Mouse (Mus musculus): ENCODE data around the gene Gabbr2.

Gabbr2 gene

GRCm38 (mm10) chr4:46991016-46991958 lies at the start of gene Gabbr2:
Gene Gabbr2, minus strand, starts transcription at chr4:46991873.
- DNase-seq, result peak; percentile 91 to 92

DNA sequence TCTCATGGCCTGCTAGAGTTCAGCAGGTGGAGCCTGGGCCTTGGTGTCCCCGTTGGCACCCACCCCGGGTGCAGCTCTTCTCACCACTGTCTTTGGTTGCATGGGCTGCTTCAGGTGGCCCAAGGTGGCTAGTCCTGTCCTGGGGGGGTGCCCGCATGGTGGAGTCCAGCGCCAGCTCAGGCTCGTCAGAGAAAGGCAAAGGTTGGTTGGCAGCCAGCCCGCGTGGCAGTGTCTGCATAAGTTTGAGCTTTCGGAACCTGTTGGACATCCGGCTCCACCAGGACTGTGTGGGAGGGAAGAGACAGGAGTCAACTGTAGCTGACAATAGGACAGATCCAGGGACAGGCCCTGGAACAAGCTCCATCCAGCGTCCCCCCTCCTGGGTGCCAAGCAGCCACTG lies 47.9 kb upstream of the Gabbr2 start:
- no peak for DNase-seq

DNA sequence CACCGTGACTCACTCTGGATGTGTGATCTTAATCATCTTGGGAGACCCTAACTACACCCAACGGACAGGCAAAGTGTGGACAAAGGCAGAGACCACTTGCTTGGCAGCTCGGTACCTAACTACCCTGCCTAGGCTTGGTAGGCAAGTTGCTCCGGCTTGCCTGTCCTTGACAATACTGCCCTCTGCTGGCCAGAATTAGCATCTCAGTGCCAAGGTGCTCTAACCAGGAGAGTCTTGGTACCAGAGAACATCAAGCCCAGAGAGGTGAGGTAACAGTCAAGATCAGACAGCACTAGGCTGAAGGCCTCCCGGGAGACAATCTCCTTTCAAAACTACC lies 45.6 kb upstream of the Gabbr2 start:
- peak; percentile 92 to 96 for DNase-seq

- DNase-seq, result peak; percentile 68 to 76
Observed at GRCm38 (mm10) chr4:47036486-47037320, 45.0 kb upstream of the Gabbr2 start.

DNA sequence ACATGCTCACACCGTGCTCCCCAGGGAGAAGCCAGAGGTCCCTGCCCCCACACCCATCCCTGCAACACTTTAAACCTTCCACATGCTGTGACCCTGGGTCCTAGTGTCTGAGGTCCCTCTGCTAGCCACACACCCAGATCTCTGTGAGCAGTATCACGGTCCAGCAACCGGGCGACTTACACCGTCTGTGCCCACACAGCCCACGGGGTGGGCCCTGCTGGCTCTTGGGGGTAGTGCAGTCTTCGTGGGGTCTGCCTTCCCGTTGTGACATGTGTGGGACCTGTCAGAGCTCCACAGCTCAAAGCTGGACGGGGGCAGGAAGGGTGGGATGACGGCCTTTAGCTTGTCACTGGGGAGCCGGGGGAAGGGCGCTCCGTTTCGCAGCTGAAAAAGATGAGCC lies 43.9 kb upstream of the Gabbr2 start:
- no peak for DNase-seq

DNA sequence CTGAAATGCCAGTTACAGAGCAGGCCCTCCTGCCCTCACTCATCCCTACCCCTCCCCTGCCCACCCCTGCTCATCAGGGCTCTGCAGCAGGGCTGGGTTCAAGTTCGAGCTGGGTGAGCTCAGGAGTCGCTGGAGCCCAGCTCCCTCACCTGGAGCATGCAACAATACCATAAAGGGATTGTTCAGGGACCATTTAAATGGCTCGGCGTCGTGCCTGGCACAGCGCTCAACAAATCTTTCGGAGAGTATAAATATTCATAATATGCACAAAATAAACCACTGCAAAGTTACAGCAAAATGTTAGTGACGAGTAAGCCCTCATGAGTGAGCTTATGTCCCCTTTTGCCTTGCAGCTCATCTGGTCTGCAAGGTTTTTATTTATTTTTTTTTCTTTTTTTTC lies 40.5 kb upstream of the Gabbr2 start:
- DNase-seq, result no peak

DNA sequence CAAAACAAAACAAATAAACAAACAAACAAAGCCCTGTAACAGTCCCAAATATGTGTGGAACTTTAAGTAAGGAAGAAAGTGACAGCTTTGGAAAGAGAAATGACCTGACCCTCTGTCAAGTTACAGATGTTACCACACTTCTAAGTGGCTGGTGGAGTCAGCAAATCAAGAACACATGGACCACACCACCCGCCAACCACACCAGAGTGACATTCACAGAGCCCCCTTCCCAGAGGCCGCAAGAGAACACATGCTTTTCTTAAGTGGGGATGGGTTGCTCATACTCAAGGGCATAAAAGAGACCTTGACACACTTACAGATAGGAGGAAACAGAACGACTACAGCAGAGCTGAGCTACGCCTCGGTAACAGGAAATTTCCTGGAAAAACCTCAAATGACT lies 37.1 kb upstream of the Gabbr2 start:
- DNase-seq, result no peak

GRCm38 (mm10) chr4:47023949-47024348 lies 32.3 kb upstream of the Gabbr2 start:
- DNase-seq, result no peak

DNA sequence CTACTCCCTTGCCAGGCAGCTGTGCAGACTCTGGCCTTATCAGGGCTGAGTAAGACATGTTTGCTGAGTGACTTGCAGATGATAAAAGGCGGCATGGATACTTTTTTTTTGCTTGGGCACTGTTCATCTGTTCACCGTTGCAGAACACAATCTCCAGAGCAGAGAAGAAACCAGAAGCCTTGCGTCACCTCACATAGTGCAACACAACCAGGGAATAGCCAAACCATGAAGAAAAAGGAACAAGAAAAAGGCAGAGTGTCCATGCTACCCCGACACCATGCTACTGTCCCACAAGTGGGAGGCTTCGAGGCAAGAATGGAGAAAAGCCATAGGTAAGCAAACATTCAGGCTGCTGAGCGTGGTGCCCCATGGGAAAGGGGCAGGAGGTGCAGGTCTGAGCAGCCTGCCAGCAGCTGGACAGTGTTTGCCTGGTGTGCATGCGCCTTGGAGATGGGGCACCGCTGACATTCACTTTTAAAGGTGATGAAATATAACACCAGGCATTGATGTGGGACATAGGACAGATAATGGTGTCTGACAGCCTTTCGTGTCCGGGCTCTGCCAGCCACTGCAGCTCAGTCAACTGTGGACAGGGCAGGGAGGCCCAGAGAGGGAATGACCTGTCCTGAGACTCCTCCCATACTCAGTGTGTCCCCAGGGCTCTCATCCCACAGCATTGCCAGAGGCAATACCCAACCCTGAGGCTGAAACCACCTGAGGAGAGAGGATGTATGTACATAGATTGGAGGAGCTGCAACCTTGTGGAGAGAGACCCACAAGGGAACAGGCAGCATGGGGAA lies 31.3 kb upstream of the Gabbr2 start:
- no peak for DNase-seq

DNA sequence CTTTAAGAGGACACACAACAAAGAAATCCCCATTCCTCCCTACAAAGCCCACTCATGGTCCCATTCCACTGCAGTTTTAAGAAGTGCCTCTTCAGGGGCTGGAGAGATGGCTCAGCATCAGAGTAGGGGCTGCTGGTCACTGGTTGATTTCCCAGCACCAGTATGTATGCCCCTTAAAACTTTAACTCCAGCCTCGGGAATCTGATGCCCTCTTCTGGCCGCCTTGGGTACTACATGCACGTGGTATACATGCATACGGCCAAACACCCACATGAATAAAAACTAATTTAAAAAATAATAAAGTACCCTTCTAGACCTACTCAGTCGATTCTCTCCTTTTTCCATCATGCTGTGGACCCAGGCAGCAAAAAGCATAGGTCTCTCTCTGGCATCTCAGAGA lies 28.9 kb upstream of the Gabbr2 start:
- peak; percentile 80 to 86 for DNase-seq

- no peak for DNase-seq
Observed at GRCm38 (mm10) chr4:47015156-47015555, 23.5 kb upstream of the Gabbr2 start.

GRCm38 (mm10) chr4:47012476-47012875 lies 20.8 kb upstream of the Gabbr2 start:
- peak; percentile 48 to 67 for DNase-seq

DNA sequence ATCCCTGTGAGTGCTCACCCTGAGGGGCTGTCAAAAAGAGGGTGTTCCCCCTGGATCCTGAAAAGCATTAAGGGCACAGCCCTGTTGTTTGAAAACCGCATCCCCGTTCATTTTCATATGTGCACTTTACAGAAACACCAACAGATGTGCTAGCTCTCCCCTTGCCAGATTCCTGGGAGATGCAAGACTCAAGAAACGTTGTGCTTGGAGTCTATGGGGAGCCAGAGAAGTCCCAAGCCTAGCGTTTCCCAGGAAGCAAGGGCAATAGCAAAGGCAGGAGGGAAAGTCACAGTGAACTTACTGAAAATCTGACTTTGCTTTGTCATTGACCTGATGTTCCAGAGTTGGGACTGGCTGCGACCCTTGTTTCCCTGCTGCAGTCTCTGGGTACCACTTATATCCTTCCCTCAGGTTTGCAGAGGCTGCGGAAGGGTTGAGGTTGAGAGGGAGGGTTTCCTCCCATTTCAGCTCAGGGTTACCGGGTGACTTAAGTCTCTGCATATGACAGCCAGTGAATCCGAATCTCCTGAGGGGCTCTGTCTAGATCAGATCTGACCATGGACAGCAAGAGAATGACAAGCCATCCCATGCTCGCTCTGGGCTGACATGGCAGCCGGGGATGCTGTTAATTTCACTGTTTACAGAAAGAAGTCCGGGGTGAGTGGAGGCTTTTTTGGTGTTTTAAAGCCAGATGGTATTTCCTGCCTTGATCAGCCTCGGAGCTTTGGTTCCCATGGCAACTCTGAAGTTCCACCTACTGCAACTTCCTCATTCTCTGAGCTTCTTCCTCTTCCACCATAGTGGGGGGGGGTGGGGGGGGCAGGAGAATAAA lies 18.9 kb upstream of the Gabbr2 start:
- DNase-seq, result no peak

- peak; percentile 48 to 61 for DNase-seq
Observed at GRCm38 (mm10) chr4:47000626-47001395, 9.1 kb upstream of the Gabbr2 start.

DNA sequence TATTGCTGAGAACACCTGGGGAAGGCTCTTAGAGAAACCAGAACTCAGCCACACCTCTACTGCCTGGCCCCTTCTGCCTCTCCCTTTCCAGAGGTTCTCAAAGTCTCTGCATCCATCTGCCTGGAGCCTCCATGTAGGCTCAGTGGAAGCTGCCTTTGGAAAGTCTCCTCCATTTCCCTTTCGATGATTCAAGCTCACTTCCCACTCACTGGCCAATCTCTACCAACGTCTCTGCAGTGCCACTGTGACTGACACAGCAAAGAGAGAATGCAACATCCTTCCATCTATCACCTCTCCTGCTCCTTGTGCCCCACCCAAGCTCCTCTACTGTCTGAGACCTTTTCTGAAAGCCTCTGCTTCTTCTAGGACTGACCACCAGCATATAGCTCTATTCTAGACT lies 6.3 kb upstream of the Gabbr2 start:
- DNase-seq, result no peak

DNA sequence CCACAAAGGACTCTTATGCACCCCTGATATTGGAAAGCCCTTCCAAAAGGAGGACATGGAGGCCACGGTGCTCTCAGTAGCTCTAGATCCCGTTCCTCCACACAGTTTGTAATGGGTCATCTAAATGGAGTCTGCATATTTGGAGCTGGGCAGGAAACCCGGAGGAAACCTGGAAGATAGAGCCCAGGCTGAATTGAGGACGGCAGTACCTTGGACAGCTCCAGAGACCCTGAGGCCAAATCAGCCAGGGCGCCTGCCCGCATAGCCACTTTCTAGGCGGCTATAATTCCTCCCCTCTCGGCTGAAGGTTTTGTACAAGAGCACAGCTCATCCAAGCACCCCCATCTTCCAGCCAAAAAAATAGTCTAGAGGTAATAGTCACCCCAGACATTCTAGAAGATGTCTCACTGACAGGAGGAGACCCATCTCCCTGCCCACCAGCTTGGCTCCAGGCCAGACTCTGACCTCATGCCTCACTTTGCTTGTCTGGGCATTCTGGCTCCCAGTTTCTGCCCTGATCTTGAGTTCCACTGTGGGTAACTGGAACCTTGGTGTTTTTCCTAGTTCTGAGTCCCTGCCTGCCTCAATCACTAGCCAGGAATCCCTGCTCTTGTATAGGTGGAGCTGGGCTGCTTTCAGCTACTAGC lies 1.3 kb upstream of the Gabbr2 start:
- peak in 1 of 2 experiments; percentile 61 for DNase-seq

- no peak for DNase-seq
Observed at GRCm38 (mm10) chr4:46991959-46992316, 265 bp upstream of the Gabbr2 start.

GRCm38 (mm10) chr4:46990281-46991015 lies 1.2 kb downstream of the Gabbr2 start:
- DNase-seq, result peak; percentile 74 to 75

DNA sequence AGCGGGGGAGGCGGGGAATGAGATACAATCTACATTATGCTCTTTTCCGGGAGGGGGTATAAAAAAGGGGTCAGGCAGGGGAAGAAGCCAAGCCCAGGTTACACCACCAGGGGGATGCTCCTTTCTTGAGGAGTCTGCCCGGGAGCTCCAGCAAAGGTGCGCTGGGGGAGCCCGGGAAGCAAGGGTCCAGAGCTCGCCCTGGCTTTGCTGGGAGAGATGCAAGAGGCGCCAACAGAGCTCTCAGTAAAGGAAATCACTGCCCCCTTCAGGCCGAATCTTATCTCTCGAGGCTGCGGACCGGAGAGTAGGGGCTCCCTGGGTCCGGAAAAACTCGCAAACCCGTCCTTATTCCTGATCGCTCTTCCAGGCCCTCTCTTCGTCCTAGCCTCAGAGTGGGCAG lies 1.8 kb downstream of the Gabbr2 start:
- peak; percentile 88 to 92 for DNase-seq

DNA sequence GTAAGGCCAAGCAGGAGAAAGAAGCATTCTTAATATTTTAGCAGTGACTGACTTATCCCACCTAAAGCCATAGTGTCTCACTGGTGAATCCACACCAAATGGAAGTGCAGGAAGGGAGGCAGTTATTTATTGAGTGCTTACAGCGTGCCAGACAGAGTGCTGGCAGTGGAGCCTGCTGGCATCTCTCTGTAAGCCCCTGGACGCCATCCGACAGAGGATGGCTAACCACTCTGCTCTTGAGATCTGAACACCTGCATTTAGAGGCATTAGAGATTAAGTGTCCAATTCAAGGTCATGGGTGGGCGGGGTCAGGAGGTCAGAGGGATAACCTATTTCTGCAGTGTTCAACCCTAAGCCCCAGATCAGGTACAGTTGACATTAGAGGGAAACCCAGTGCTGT lies 2.8 kb downstream of the Gabbr2 start:
- DNase-seq, result no peak
